Mouse (Mus musculus) left cerebral cortex, adult 11 months (tissue): Measurements from ENCODE around the gene Olfr1181.
"Not testable (repeated sequence)": the region's sequence is repeated elsewhere in the genome, so short reads cannot be mapped to it uniquely, and the experiment has no call there.

Experiments
- DNase-seq: peaks from one replicate; pipeline ENCODE4 v3.0.0; 2022; ENCODE audit warnings: low spot score

The Olfr1181 gene

GRCm38 (mm10) chr2:88426071-88426470 is at the start of gene Olfr1181:
Gene Olfr1181, minus strand, starts transcription at chr2:88426171.
- DNase-seq: no peak

- DNase-seq: not testable (repeated sequence)
These were observed 28.6 kb upstream of the Olfr1181 start, which contains the start of gene Olfr1183 for GRCm38 (mm10) chr2:88454567-88454966. Gene Olfr1183, plus strand, starts transcription at chr2:88454867.

- no peak for DNase-seq
These were observed 23.1 kb upstream of the Olfr1181 start, which contains the start of gene Gm13757 for GRCm38 (mm10) chr2:88449031-88449430. Gene Gm13757, minus strand, starts transcription at chr2:88449131.

- no peak for DNase-seq
These were observed 6.9 kb downstream of the Olfr1181 start, which contains the start of gene Olfr1180 for GRCm38 (mm10) chr2:88419051-88419450. Gene Olfr1180, minus strand, starts transcription at chr2:88419151.

GRCm38 (mm10) chr2:88406353-88406752 is 19.6 kb downstream of the Olfr1181 start, which contains the start of gene Olfr1179:
Gene Olfr1179, minus strand, starts transcription at chr2:88406453.
- no peak for DNase-seq

GRCm38 (mm10) chr2:88386762-88387161 is 39.2 kb downstream of the Olfr1181 start, which contains the start of gene Olfr1178:
Gene Olfr1178, plus strand, starts transcription at chr2:88387062.
- no peak for DNase-seq
